Mouse (Mus musculus) lung, adult 18-20 months (tissue): Measurements from ENCODE around the gene Hnrnpll.

Experiments used
- DNase-seq, 2 experiments: peaks; one replicate each; pipeline ENCODE4 v3.0.0; 2022; ENCODE audit warnings: mixed read lengths in 2 of 2

The Hnrnpll gene

DNA sequence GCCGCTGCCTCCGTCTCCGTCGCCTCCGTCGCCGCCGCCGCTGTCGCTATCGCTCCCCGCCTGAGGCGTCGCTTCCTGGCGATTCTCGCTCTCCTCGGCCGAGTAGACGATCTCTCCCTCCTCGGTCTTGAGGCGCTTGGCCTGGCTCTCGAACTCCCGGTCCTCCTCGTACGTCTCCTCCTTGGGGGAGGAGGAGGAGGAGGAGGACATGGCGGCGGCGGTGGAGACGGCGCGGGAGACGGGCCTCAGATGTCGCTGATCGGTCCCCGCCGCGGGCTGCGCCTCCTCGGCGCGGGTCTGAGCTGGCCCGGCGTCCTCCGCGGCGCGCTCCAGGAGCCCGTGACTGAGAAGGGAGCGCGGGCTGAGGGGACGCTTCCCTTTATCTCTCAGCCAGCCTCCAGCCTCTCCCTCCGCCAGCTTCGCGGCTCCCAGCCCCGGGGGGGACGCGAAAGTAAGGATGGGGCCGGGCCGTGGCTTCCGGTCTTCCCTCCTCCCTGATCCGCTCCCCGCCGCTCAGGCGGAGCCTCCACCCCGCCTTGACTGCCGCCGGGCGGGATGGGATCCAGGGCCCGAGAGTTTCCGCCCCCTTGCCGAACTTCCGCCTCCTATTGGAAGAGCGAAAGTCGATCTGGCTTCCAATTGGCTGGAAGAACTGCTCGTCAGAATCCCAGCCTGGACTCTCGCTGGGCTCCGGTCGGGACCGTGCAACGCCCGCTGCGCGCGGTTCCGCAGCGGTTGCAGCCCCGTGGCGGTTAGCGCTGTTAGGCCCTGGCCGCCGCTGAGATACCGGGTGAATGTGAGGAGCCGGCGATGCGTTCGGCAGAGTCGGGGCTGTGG, at the start of gene Hnrnpll:
Hnrnpll (minus strand) TSS at position 552 of the 837 bp plus-strand sequence.
- peak; percentile 98 for DNase-seq

DNA sequence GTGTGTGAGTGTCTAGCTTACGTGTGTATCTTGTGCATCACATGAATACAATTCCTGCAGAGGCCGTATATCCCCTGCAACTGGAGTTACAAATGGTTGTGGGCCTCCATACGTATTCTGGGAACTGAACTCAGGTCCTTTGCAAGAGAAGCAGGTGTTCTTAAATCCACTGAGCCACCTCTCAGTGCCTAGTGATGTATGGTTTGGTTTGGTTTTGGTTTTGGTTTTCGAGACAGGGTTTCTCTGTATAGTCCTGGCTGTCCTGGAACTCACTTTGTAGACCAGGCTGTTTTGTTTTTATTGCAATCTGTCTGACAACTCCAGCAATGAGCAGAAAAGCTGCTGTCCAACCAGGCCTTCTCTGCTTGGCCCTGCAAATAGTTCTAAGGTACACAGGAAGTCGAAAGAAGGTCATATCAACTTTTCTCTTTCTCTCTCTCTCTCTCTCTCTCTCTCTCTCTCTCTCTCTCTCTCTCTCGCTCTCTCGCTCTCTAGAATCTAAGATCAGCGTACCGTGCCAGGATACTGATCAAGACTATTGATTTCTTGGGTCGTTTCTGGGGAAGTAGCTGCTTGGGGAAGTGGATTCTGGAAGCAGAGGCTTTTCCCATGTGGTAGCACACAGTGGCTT, 43.3 kb upstream of the Hnrnpll start:
- no peak for DNase-seq

DNA sequence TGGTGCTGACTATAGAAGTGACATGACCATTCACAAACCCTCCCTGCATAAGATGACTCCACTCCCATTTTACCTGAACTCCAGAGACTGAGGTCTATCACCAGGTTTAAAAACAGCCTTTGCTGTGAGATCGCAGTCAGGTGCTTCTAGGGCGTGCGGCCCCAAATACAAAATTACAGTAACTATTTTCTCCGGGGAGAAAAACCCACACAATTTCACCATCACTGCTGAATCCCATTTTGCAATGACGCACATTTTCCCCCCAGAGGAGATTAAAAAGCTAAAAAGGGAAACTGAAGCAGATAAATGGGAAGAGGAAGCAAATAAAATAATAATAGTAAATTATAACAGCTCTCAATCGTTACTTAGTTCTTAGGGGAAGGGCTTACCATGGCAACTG, 37.7 kb upstream of the Hnrnpll start:
- DNase-seq, result no peak

DNA sequence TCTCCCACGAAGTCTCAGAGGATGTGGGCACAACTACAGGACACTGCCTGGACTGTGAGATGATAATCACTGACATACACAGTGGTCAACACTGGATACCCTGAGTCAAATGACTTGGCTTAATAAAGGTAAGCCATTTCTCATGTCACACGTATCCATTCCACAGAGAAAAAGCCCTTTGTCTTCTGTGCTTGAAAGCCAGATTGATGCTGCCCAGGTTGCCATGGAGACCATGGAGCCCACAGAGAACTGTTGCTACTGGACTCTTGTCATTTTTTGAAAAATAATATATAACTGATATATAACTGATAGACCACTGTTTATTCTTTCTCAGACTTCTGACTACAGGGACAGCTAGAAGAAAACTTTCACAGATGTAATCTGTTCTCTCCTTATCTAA, 35.1 kb upstream of the Hnrnpll start:
- no peak for DNase-seq

DNA sequence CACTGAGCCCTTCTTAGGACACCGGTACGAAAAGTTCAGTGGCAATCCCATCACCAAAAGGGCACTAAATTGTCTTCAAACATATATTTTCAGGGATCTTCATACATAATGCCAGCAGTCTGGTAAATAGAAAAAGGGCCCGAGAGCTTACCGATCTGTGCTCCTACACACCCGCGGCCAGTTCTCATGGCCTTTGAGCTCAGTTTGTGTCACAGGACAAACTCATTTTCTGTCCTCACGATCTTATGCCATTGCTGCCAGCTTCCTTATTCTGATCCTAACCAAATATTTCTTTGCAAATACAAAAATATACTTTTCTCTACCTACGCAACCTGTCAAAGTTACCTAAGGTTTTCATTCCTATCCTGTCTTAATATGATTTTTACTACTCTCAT, 34.6 kb upstream of the Hnrnpll start:
- DNase-seq, result no peak

DNA sequence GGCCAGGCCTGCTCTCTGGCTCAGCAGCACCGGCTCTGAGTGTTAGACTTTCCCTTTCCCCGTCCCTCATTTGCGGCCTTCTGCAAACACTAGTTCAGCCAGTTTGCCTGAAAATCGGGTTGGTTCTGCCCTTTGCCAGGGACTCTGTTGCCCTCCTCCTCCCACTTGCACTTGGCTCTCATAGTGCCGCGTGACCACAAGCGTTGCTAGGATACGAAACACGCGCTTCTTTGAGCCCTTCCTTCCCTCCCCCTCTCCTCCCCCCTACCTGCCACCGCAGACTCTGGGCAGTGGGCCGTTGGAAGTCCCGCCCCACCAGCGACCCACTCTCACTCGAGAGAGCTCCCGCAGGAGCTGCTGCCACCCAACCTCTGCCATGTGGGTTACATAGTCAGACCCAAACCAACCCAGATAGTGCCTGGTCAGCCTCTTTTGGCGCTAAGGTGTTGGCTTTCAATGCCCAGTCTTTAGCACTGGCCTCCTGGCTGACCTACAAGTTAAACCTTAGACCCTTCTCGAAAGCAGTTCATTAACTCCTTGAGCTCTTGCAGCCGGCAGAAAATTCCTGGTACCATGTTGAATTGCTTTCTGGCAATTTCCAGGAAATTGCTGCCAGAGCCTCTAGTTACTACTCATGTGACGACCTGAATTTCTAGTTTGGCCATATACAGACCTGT, 34.0 kb upstream of the Hnrnpll start:
- peak; percentile 86 to 91 for DNase-seq

DNA sequence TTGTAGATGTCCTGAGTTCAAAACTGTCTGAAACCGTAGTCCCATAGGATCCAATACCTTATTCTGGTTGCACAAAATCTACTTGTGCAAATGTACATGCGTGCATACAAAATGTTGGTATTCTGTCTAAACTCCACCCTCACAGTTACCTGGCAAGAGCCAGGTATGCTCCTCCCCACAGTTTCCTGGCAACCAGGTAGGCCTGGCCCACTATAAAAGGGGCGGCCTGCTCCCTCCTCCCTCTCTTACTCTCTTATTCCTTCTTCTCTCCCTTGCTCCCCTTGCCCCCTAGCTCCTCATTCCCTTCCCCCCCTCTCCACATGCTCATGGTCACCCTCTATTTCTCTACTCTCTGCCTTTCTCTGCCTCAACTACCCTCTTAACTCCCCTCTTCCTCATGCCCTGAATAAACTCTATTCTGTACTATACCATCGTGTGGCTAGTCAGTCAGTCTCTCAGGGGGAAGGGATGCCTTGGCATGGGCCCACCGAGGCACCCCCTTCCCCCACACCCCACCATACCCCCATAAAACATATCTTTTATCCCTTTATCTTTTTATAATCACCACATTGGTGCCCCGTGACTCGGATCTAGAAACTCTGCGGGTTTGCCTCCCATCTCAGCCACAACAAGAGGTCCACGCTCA, 33.2 kb upstream of the Hnrnpll start:
- peak; percentile 46 to 69 for DNase-seq

DNA sequence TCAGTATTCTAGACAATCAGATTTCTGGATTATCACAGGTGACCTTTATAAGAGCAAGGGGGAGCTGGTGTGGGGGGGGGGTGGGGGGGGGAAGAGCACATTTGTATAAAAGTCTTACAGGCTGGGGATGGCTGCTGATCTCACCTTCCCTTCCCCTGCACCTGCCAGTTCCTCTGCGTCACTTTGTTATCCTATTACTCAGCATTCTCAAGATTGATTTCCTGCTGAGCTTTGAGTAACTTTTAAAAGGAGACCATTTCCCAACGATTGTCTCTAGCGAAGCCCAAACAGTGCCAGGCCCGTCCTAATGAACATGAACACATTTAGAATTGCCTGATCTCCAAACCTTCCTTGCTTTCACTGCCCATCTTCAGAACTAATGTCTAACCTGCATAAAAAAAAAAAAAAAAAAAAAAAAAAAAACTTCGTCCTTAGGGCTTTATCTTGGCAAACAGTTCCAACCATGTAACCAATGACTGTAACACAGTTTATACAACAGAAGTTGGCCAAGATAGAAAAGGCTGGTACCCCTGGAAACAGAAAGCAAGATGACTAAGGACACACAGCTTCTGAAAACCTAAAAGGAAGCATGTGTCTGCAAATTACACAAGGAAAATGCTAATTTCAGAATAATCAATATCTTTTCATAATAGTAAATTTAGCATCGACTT, 29.9 kb upstream of the Hnrnpll start:
- DNase-seq, result no peak

DNA sequence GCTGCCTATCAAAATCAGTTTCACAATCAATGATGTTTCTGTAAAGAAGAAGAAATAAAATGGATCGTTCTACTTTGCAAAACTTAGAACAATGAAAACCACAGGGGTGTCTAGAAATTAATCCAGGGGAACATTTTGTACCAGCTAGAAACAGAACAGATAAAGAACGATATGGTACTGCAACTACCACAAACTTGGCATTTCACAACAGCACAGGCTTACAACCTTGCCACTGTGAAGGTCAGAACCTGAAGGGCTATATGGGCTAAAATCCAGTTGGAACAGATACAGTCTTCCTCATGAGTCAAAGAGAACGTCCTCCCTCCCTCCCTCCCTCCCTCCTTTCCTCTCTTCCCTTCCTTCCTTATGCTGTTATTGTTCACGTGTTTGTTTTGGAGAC, 28.4 kb upstream of the Hnrnpll start:
- DNase-seq, result no peak

DNA sequence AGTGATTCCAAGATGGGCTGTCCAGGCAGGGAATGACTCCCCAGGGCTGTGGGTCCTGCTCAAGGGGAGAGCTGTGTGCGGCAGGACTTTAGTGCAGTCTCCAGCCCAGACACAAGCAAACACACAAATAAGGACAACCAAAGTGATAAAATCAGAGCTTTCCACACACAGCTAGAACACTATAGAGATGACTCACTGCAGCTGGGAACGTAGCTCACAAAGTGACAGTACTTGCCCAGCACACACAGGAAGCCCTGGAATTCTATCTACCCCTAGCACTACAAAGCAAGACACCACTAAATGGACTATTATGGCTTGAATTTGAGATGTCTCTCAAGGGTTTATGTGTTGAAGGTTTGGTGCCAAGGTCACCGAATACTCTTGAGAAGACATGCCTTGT, 26.0 kb upstream of the Hnrnpll start:
- DNase-seq, result no peak

DNA sequence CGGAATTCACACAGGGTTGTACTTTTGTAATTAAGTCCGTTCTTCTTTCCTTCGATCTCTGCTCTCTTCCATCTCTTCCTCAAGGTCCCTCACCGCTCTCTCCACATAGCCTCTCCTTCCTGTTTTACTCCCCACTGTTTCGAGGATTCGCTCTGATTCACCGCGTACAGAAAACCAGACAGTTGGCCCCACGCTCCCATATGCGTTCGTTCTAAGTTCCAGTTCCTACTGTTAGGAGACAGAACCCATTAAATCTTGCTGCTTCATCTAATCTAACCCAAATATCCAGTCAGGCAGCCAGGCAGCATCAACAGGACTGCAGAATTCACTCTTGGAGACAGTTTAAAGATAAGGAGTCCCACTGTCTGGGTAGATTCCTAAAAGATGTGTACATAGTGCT, 24.5 kb upstream of the Hnrnpll start:
- no peak for DNase-seq

DNA sequence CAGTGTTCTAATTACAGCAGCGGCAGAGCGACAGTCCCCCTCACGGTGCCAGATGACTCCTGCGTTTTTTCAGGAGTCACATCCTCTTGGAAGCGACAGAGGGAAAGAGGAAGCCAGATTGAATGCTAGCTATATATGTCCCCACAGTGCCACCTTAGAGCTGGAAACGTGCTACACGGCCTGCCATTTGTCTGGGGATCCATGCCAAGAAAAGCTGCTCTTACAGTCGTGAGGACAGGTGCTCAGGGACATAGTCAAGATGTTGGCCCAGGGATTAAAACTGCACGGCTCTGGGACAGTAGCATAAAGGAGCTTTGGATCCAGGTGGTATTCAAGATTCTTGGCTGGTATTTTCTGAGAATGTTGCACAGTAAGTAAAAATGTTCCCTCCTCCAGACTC, 22.3 kb upstream of the Hnrnpll start:
- no peak for DNase-seq

DNA sequence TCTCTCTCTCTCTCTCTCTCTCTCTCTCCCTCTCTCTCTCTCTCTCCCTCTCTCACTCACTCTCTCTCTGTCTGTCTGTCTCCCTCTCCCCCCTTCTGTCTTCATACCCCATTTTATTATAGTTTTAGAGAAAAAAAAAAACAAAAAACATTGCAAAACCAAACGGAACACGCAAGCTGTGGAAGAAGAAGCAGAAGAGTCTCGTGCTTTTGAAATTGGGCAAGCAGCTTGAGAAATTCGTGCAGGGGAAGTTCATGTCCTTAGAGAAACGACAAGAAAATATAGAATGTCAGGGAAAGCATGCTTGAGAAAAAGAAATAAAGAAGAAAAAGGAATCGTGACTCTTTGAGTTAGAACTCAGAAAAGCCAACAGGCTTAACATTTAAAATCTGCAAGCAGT, 21.1 kb upstream of the Hnrnpll start:
- DNase-seq, result peak in 1 of 2 experiments; percentile 16

DNA sequence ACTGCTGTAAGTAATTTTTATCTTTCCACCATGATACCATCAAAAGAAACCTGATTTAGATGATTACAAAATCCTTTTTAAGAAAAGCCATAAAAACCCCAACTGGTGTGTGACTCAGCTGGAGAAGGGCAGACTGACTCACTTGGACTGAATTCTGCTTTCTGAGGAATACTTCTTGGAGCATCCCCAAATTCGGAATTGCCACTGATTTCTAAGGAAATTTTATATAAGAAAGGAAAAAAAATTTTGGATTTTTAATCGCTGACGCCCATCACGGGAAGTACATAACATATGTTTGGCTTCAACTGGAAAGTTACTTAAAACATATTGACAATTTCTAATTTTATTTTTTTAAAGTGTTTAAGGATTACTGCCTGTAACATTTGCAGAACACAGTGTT, 16.6 kb upstream of the Hnrnpll start:
- no peak for DNase-seq

DNA sequence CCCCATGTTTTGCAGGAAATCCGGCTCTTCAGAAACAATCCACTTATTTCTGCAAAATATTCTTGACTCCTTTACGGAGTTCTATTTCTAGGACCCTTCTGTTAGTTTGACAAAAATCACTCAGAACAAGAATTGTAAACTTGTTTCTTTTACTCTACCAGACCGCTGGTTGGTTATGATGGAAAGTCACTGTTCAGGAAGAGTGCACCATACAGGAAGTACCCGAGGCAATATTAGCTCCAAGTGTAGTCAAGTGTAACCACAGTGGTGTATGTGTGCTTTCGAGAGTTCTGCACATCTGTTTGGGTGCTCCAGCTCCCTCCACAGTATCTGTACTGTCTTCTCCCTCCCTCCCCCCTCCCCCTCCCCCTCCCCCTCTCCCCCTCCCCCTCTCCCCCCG, 5.1 kb upstream of the Hnrnpll start:
- no peak for DNase-seq

DNA sequence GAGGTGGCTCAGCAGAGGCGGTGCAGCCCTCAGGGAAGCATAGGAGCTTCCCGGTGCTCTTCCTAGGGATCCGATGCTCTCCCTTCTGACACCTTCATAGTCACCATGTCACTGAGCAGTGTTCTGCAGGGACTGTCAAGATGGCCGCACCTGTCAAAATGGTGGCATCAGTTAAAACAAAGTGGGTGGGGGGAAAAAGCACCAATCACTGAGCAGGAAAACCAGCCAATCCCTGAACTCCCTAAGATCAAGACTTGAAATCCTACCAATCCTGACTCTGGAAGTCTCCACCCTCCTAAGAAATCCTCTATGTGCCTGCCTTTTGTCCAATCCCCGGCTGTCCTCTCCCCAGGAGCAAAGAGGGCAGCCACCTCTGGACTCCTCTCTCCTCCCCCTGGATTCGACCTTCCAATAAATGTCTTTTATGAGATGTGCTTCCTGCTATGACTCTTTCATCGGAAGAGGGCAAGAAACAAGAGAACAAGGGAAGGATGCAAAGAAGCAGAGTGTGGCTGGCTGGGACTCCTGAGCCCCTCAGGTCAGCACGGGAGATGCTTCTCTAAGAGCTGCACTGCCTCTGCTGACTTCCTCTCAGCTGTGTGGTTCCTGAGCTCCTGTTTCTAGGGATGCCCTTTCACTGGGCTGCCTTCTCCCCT, 1.8 kb upstream of the Hnrnpll start:
- DNase-seq, result no peak

DNA sequence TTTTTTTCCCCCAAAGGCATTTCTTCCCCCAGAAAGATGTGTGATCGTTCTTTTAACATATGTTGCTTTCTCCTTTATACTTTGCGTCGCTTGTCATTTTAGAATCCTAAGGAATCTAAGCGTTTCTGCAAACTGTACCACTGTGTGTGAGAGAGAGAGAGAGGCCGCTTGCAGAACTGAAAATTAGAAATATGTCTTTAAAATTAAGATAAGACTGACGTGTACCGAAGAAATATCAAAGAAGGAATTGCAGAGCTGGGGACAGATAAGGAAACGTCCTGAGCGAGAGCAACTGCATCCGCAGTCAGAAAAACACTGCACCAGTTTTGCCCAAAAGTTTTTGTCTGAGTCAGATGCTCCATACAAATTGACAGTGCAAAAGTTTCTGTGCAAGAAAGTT, 1.3 kb upstream of the Hnrnpll start:
- DNase-seq, result no peak

DNA sequence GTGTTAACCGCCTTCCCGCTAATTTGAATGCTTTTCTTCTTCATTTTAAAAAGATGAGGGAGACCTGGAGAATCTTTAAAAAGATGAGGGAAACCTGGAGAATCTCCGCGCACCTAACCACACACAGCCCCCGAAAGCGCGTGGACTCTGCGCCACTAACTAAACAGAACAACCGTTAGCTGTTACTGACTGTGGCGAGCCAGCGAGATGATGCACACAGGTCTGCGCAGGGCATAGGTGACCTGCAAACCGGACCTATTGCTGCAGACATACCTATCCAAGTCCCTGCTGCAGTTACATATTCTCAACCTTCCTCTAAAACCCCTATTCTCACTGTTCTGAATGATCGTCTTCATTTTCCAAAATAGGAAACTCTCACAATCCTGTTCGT, 481 bp upstream of the Hnrnpll start:
- peak in 1 of 2 experiments; percentile 13 for DNase-seq

DNA sequence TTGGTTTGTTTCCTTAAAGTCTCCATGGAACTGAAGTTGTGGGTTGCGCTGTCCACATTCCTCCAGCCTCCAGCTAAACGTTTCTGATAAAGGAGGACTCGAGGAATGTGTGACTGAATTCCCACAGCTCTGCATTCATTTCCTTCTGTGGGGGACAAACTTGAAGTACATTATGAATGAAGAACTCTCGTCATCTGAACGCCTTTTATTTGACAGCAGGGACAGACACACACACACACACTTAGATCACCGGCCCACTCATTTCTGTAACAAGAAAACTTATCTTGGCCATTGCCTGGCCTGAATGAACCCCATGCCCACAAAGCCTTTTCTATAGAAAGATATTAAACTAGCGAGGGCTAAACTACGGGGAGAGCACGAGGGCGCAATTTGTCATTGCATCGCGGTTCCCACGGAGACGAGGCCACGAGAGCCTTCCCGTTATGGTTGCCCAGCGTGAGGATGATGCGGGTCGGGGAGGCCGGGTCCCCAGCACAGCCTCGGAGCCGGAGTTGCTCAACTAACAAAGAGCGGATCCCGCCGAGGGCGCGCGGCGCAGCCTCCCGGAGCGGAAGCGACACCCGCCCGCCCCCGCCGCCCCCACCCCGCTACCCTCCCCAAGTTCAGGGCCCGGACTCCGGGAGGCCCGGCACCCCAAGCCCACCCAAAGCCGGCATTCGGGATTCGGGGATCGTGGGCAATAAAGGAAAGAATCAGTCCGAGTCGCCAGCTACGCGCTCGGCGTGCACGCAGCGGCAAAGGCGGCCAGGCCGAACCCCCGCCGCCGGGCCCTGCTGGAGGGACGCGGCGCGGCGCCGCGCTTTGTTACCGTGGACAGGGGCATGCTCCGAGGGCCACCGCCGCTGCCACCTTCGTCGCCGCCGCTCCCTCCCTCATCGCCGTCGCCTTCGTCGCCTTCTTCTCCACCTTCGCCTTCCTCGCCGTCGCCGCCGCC, 1.0 kb downstream of the Hnrnpll start:
- DNase-seq, result peak; percentile 49 to 58

DNA sequence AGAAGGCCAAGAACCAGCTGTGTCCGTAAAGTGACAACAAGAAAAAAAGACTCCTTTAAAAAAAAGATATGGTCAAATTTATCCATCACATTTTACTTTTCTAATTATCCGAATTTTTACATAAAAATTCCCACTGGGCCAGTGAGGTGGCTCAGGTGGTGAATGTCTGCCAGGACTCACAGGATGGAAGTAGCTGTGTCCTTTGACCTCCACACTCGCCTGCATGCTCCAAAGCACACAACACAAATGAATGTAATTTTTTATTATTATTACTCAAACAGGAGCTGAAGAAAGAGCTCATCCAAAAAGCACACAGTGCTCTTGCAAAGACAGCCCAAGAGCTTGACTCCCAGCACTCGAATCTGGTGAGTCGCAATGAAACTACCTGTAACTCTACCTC, 2.0 kb downstream of the Hnrnpll start:
- no peak for DNase-seq

DNA sequence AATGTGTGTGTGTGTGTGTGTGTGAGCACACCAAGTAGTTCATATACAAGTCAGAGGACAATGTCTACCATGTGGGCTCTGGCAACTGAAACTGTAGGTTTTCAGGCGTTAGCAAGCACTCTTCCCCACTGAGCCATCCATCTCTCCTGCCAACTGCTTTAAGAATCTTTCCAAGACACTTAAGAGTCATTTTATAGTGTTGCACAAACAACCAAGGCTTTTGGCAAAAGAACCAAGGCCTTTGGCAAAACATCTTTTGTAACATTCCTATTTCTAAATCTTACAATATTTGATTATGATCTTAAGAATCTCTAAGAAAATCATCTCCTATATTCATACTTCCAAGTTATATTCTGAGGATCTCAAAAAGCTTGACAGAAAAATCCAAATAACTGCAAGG, 2.4 kb downstream of the Hnrnpll start:
- peak in 1 of 2 experiments; percentile 42 for DNase-seq
